ENCODE assay signal across 8 mouse cellular contexts in genomic region chr3:109122641-109123530, GRCm38 (mm10). TPM values are rescaled to one million over a fixed set of nuclear protein-coding genes. Genes with fewer than 3 reads are reported as not detected.
DNase-seq lines count a peak whose midpoint lies in the region; ATAC-seq and TF ChIP-seq lines count a peak whose summit lies in the region.

Gene Slc25a24, plus strand, starts transcription at chr3:109123149.

- no peaks in the 10 kb centered on the region for H3K9me3 ChIP-seq in MEL (replicated peaks; ENCODE audit: insufficient read depth, low read length)
- no peaks in the 10 kb centered on the region for H3K9me3 ChIP-seq in heart, postnatal 0 days (replicated peaks; ENCODE audit: control insufficient read depth, low read length)

- peaks cover 0 to 19% of the 10 kb centered on the region in 2 experiments; a peak in 3 of 4 replicates for H3K4me1 ChIP-seq in MEL (ENCODE audit: control insufficient read depth in 1 of 2, insufficient read depth in 2 of 2, low read length in 2 of 2)
- peaks cover 7% of the 10 kb centered on the region; the same call in 1 of the 2 replicates for H3K4me1 ChIP-seq in heart, postnatal 0 days (ENCODE audit: control insufficient read depth, insufficient read depth)

- 0 out of 4 replicates have a peak, but pooled peaks of 1 of the 2 experiments have one; percentile 30 for TF ChIP-seq POLR2A in MEL (IDR thresholded peaks at IDR 0.05; ENCODE audit: control insufficient read depth in 1 of 2, insufficient read depth in 1 of 2, low read depth in 1 of 2, low read length in 2 of 2, poor library complexity in 1 of 2)

- H3K27ac ChIP-seq in MEL (ENCODE audit: control insufficient read depth, low read depth, low read length): peak within 1 kb of the TSS; percentile 78
- H3K27ac ChIP-seq in heart, postnatal 0 days (ENCODE audit: low read depth): peak within 1 kb of the TSS; percentile 89

- H3K9ac ChIP-seq in MEL (ENCODE audit: control insufficient read depth, low read depth, low read length, poor library complexity, severe bottlenecking): peak within 1 kb of the TSS; percentile 83
- H3K9ac ChIP-seq in heart, postnatal 0 days (replicated peaks; ENCODE audit: low read depth, low read length): peak within 1 kb of the TSS; percentile 89

- H3K4me3 ChIP-seq in MEL (ENCODE audit: control insufficient read depth in 1 of 2, insufficient read depth in 1 of 2, low read depth in 2 of 2, low read length in 2 of 2): peak within 1 kb of the TSS; percentile 93 to 97
- peak within 1 kb of the TSS; percentile 74 for H3K4me3 ChIP-seq in heart, postnatal 0 days (ENCODE audit: low read depth, low read length)

- peak; percentile 66 for DNase-seq in MEL (ENCODE audit: low read depth, low spot score)
- DNase-seq in adrenal gland, postnatal 4 days (ENCODE audit: low spot score in 2 of 2): peak; percentile 29
- DNase-seq in fibroblast of lung, adult 2 months (ENCODE audit: low read depth): peak; percentile 38
- DNase-seq in heart, postnatal 0 days (ENCODE audit: low spot score): peak; percentile 30
- DNase-seq in kidney, postnatal 4 days: peak; percentile 64 to 76
- DNase-seq in lung, postnatal 25 days (ENCODE audit: low spot score): peak; percentile 41
- peak; percentile 66 for DNase-seq in ovary, postnatal 36 days (ENCODE audit: low spot score)
- DNase-seq in urinary bladder, adult 2 months (ENCODE audit: low spot score): peak; percentile 61

- H3K36me3 ChIP-seq in MEL (ENCODE audit: control insufficient read depth in 1 of 2, insufficient read depth in 2 of 2, low read length in 2 of 2): peaks cover 0 to 12% of the 10 kb centered on the region in 2 experiments; a peak in 2 of 4 replicates
- H3K36me3 ChIP-seq in heart, postnatal 0 days (replicated peaks; ENCODE audit: control insufficient read depth, insufficient read depth, low read length): no peaks in the 10 kb centered on the region

- ATAC-seq in heart, postnatal 0 days (ENCODE audit: insufficient read depth, low read depth): peak; percentile 88

- H3K27me3 ChIP-seq in MEL (ENCODE audit: control insufficient read depth in 1 of 2, insufficient read depth in 2 of 2, low read length in 2 of 2): no peaks in the 10 kb centered on the region
- no peaks in the 10 kb centered on the region for H3K27me3 ChIP-seq in heart, postnatal 0 days (ENCODE audit: control insufficient read depth, insufficient read depth, low read length)

- peak within 1 kb of the TSS; percentile 76 for H3K4me2 ChIP-seq in heart, postnatal 0 days (ENCODE audit: low read depth, low read length)

- TF ChIP-seq CTCF in MEL (IDR thresholded peaks at IDR 0.05 in 2 of 3, conservative IDR thresholded peaks at IDR 0.05 in 1 of 3; ENCODE audit: control insufficient read depth in 1 of 3, insufficient read depth in 1 of 3, low read depth in 2 of 3, low read length in 3 of 3, poor library complexity in 1 of 3, severe bottlenecking in 1 of 3): no peak
- TF ChIP-seq CTCF in heart, postnatal 0 days (IDR thresholded peaks at IDR 0.05; ENCODE audit: low read depth): no peak

- no peak for TF ChIP-seq EP300 in MEL (IDR thresholded peaks at IDR 0.05; ENCODE audit: low read depth in 1 of 2, low read length in 2 of 2)
- no peak for TF ChIP-seq EP300 in heart, postnatal 0 days (IDR thresholded peaks at IDR 0.05; ENCODE audit: low read depth)

- no peak for TF ChIP-seq RAD21 in MEL (IDR thresholded peaks at IDR 0.05; ENCODE audit: low read depth, low read length)

- H3K79me2 ChIP-seq in MEL (ENCODE audit: control insufficient read depth, insufficient read depth, low read length, poor library complexity): peaks cover 3% of the 10 kb centered on the region; the same call in 1 of the 2 replicates

- 1% methylated on average over 40 of the region's 49 CpGs for WGBS in heart, postnatal 0 days

TF ChIP-seq in MEL, 35 proteins besides CTCF, POLR2A, EP300 and RAD21:
- TF ChIP-seq MAFK (IDR thresholded peaks at IDR 0.05; ENCODE audit: borderline replicate concordance, low read depth, low read length) (no peak), TBP (IDR thresholded peaks at IDR 0.05; ENCODE audit: low read depth, low read length) (no peak), ZKSCAN1 (IDR thresholded peaks at IDR 0.05; ENCODE audit: low read depth, low read length) (no peak), SIN3A (IDR thresholded peaks at IDR 0.05; ENCODE audit: low read length) (0 out of 2 replicates have a peak, but pooled peaks have one; percentile 47), MAX (IDR thresholded peaks at IDR 0.05; ENCODE audit: low read length) (0 out of 2 replicates have a peak, but pooled peaks have one; percentile 27), NELFE (IDR thresholded peaks at IDR 0.05; ENCODE audit: low read depth, low read length) (0 out of 2 replicates have a peak, but pooled peaks have one; percentile 20), ELF1 (IDR thresholded peaks at IDR 0.05; ENCODE audit: low read depth, low read length) (no peak), ETS1 (IDR thresholded peaks at IDR 0.05; ENCODE audit: low read depth, low read length) (0 out of 2 replicates have a peak, but pooled peaks have one; percentile 8)

RNA-seq across cellular contexts. Expression of gene Slc25a24, which starts in this region (rescaled TPM):
- total RNA-seq in MEL (2012; rRNA removed): 5.5 and 5.6 TPM in 2 replicates
- 10 to 100 TPM in 1 of 2 experiments, not detected in 1; 14.3 TPM for polyA plus RNA-seq in MEL (2012; ENCODE audit: insufficient read depth in 1 of 2, insufficient read length in 2 of 2, low read depth in 1 of 2, low replicate concordance in 2 of 2, missing spikeins in 1 of 2)
- total RNA-seq in adrenal gland, postnatal 4 days (2021): 10 to 100 TPM; 34.7 to 35.6 TPM
- 12.0 and 25.0 TPM in 2 replicates for total RNA-seq in heart, postnatal 0 days (2014; rRNA removed; ENCODE audit: low replicate concordance)
- polyA plus RNA-seq in heart, postnatal 0 days (2015; fragmentation: Nextera tagmentation; extraction: Ambion mirVana): 9.8 and 11.1 TPM in 2 replicates
- polyA plus RNA-seq in urinary bladder, adult 2 months (2012; rRNA removed): 43.0 and 43.2 TPM in 2 replicates

Comparison
In these comparisons a context has a peak if more than half of its experiments do, and no peak if none do; other contexts are left out.
1. Peak in every context shown above with its lines: DNase-seq, ATAC-seq, H3K4me3 ChIP-seq and H3K27ac ChIP-seq.